Mouse (Mus musculus): Measurements from ENCODE around the gene Pou2f1.
"Not testable (repeated sequence)": the region's sequence is repeated elsewhere in the genome, so short reads cannot be mapped to it uniquely, and the experiment has no call there.

The Pou2f1 gene

GRCm38 (mm10) chr1:166003181-166004022 lies 924 bp upstream of the Pou2f1 start:
- DNase-seq (ENCODE audit: low spot score) = peak; percentile 96

GRCm38 (mm10) chr1:166001904-166002489 lies 481 bp downstream of the Pou2f1 start:
- DNase-seq (ENCODE audit: low spot score) = peak; percentile 74

GRCm38 (mm10) chr1:166001121-166001903 lies 1.2 kb downstream of the Pou2f1 start:
- peak; percentile 68 for DNase-seq (ENCODE audit: low spot score)

- DNase-seq (ENCODE audit: low spot score) = no peak
Measured at GRCm38 (mm10) chr1:166000601-166001120, 1.8 kb downstream of the Pou2f1 start.

GRCm38 (mm10) chr1:165999709-166000108 lies 2.8 kb downstream of the Pou2f1 start:
- DNase-seq (ENCODE audit: low spot score) = no peak

- DNase-seq (ENCODE audit: low spot score) = no peak
Measured at GRCm38 (mm10) chr1:165995661-165996055, 6.8 kb downstream of the Pou2f1 start.

- not testable (repeated sequence) for DNase-seq (ENCODE audit: low spot score)
Measured at GRCm38 (mm10) chr1:165995011-165995660, 7.3 kb downstream of the Pou2f1 start.

GRCm38 (mm10) chr1:165994279-165994678 lies 8.2 kb downstream of the Pou2f1 start:
- no peak for DNase-seq (ENCODE audit: low spot score)

GRCm38 (mm10) chr1:165993270-165994156 lies 9.0 kb downstream of the Pou2f1 start:
- no peak for DNase-seq (ENCODE audit: low spot score)

- DNase-seq (ENCODE audit: low spot score) = no peak
Measured at GRCm38 (mm10) chr1:165988536-165988935, 13.9 kb downstream of the Pou2f1 start.

- no peak for DNase-seq (ENCODE audit: low spot score)
Measured at GRCm38 (mm10) chr1:165988072-165988471, 14.4 kb downstream of the Pou2f1 start.

GRCm38 (mm10) chr1:165985743-165986360 lies 16.6 kb downstream of the Pou2f1 start:
- DNase-seq (ENCODE audit: low spot score) = no peak

- no peak for DNase-seq (ENCODE audit: low spot score)
Measured at GRCm38 (mm10) chr1:165985186-165985585, 17.3 kb downstream of the Pou2f1 start.

- no peak for DNase-seq (ENCODE audit: low spot score)
Measured at GRCm38 (mm10) chr1:165976672-165977448, 25.6 kb downstream of the Pou2f1 start.

GRCm38 (mm10) chr1:165969001-165969690 lies 33.3 kb downstream of the Pou2f1 start:
- DNase-seq (ENCODE audit: low spot score) = no peak

GRCm38 (mm10) chr1:165967027-165967654 lies 35.3 kb downstream of the Pou2f1 start:
- DNase-seq (ENCODE audit: low spot score) = peak; percentile 51

- no peak for DNase-seq (ENCODE audit: low spot score)
Measured at GRCm38 (mm10) chr1:165966156-165966914, 36.1 kb downstream of the Pou2f1 start.

All from testis, postnatal 10 days (tissue).